ENCODE assay signal across 31 mouse cellular contexts in the genomic region with DNA sequence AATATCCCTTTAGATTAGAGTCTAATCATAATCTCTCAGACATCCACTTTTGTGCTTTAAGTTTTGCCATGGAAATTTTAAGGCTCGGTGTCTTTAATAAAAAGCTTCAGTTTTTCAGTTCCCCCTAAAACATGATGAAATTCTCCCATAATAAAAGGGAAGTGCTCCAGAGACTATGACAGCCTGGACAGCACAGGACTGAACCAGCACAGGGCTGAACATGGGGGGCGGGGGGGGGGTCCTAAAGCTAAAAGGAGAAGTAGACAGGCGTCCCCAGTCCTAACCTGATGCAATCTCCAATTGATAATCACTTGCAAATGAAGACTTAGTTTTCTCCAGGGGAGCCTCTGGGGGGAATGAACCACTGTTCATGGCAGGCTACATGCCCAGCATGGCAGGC. TPM values are rescaled to one million over a fixed set of nuclear protein-coding genes. Genes with fewer than 3 reads are reported as not detected.
DNase-seq lines count a peak whose midpoint lies in the region; ATAC-seq and TF ChIP-seq lines count a peak whose summit lies in the region.
"Had no signal": no experiment of that assay in that cellular context is flagged by ENCODE, and none has a peak within 500 bp of the region (broad histone marks: within the 10 kb centered on the region; RNA-seq: fewer than 3 reads in every experiment).

No protein-coding gene starts in this region.

- TF ChIP-seq CTCF in bone marrow macrophage, adult 2 months (IDR thresholded peaks at IDR 0.05; ENCODE audit: low read depth, low read length): no peak

- H3K27me3 ChIP-seq in heart, embryonic 10.5 days (ENCODE audit: insufficient read depth, poor library complexity, severe bottlenecking): no peaks in the 10 kb centered on the region
- H3K27me3 ChIP-seq in hindbrain, embryonic 13.5 days: no peaks in the 10 kb centered on the region
- H3K27me3 ChIP-seq: forebrain, embryonic 13.5 days; kidney, embryonic 15.5 days; limb, embryonic 15.5 days; midbrain, embryonic 13.5 days had no signal

- no peak for DNase-seq in heart, embryonic 10.5 days (ENCODE audit: low spot score)
- DNase-seq in heart, adult 11 months: no peak
- DNase-seq in A20 (ENCODE audit: low read depth, low spot score): peak; percentile 45
- no peak for DNase-seq in left cerebral cortex, adult 8-10 months (ENCODE audit: low spot score in 2 of 2)
- no peak for DNase-seq in lung, postnatal 36 days
- DNase-seq: adrenal gland, postnatal 25 days; cerebellum, adult 8-10 months; cerebellum, postnatal 25 days; gastrocnemius, postnatal 25 days; kidney, adult 18-20 months; kidney, postnatal 36 days; lung, embryonic 14.5 days; lung, postnatal 14 days; retina, postnatal 1 day; right cerebral cortex, postnatal 14 days; thymus, adult 18-20 months; thymus, postnatal 36 days had no signal

- WGBS in heart, embryonic 10.5 days: 81% methylated on average over 3 of the region's 3 CpGs
- 92% methylated on average over 3 of the region's 3 CpGs for WGBS in hindbrain, embryonic 13.5 days

- TF ChIP-seq POLR2A in bone marrow macrophage, adult 2 months (IDR thresholded peaks at IDR 0.05; ENCODE audit: borderline replicate concordance, low read depth, low read length): no peak

- H3K9ac ChIP-seq in hindbrain, embryonic 13.5 days: no peak overlapping the region
- H3K9ac ChIP-seq: forebrain, embryonic 13.5 days; kidney, embryonic 15.5 days; limb, embryonic 15.5 days; liver, embryonic 14.5 days; lung, embryonic 14.5 days; midbrain, embryonic 13.5 days had no signal

- peak; percentile 73 for ATAC-seq in megakaryocyte, adult 5-6 weeks (ENCODE audit: poor library complexity, severe bottlenecking)
- ATAC-seq in hindbrain, embryonic 13.5 days (ENCODE audit: low FRiP score): no peak
- ATAC-seq: CD4-positive, CD25-positive, alpha-beta regulatory T cell, adult 4 months; forebrain, embryonic 13.5 days; hindbrain, embryonic 16.5 days; midbrain, embryonic 13.5 days had no signal

- H3K36me3 ChIP-seq in heart, embryonic 10.5 days: no peaks in the 10 kb centered on the region; the same call in 1 of the 2 replicates
- no peaks in the 10 kb centered on the region for H3K36me3 ChIP-seq in hindbrain, embryonic 13.5 days
- H3K36me3 ChIP-seq: hindbrain, embryonic 10.5 days; kidney, embryonic 15.5 days; limb, embryonic 10.5 days; limb, embryonic 15.5 days; midbrain, embryonic 13.5 days had no signal

- peak overlapping the region; percentile 33; the same call in 1 of the 2 replicates for H3K27ac ChIP-seq in heart, embryonic 10.5 days
- peak overlapping the region; percentile 80 for H3K27ac ChIP-seq in bone marrow macrophage, adult 2 months (ENCODE audit: insufficient read depth, low read depth, low read length)
- no peak overlapping the region for H3K27ac ChIP-seq in hindbrain, embryonic 13.5 days
- H3K27ac ChIP-seq: forebrain, embryonic 13.5 days; hindbrain, embryonic 10.5 days; kidney, embryonic 15.5 days; layer of hippocampus, adult 2 months; limb, embryonic 10.5 days; limb, embryonic 15.5 days; liver, embryonic 14.5 days; midbrain, embryonic 13.5 days; stomach, postnatal 0 days had no signal

- H3K4me2 ChIP-seq in hindbrain, embryonic 13.5 days: no peak overlapping the region
- H3K4me2 ChIP-seq: forebrain, embryonic 13.5 days; kidney, embryonic 15.5 days; limb, embryonic 15.5 days; lung, embryonic 14.5 days; midbrain, embryonic 13.5 days had no signal

- H3K9me3 ChIP-seq in heart, embryonic 10.5 days: no peaks in the 10 kb centered on the region
- no peaks in the 10 kb centered on the region for H3K9me3 ChIP-seq in hindbrain, embryonic 13.5 days
- H3K9me3 ChIP-seq: forebrain, embryonic 13.5 days; hindbrain, embryonic 10.5 days; kidney, embryonic 15.5 days; limb, embryonic 10.5 days; limb, embryonic 15.5 days; midbrain, embryonic 13.5 days had no signal

- H3K4me3 ChIP-seq in heart, embryonic 10.5 days: no peak overlapping the region
- peak overlapping the region; percentile 6; the same call in 1 of the 2 replicates for H3K4me3 ChIP-seq in bone marrow macrophage, adult 2 months (ENCODE audit: insufficient read depth, low read length)
- H3K4me3 ChIP-seq in hindbrain, embryonic 13.5 days: no peak overlapping the region
- H3K4me3 ChIP-seq: forebrain, embryonic 13.5 days; hindbrain, embryonic 10.5 days; kidney, embryonic 15.5 days; layer of hippocampus, adult 2 months; limb, embryonic 10.5 days; limb, embryonic 15.5 days; midbrain, embryonic 13.5 days had no signal

- H3K4me1 ChIP-seq in heart, embryonic 10.5 days: peaks cover 73% of the 10 kb centered on the region
- H3K4me1 ChIP-seq in bone marrow macrophage, adult 2 months (ENCODE audit: control insufficient read depth, insufficient read depth, low read length): peaks cover 42% of the 10 kb centered on the region
- H3K4me1 ChIP-seq in hindbrain, embryonic 13.5 days (replicated peaks): peaks cover 16% of the 10 kb centered on the region

RNA-seq across cellular contexts. Expression of gene Lrrfip1, which starts 36.0 kb away (rescaled TPM):
- polyA plus RNA-seq in heart, embryonic 10.5 days (2016; fragmentation: Nextera tagmentation; extraction: Ambion mirVana): 91.6 and 129 TPM in 2 replicates
- 98.5 and 98.7 TPM in 2 replicates for polyA plus RNA-seq in bone marrow macrophage, adult 2 months (2012; ENCODE audit: insufficient read depth, insufficient read length, missing spikeins)
- total RNA-seq in megakaryocyte, adult 5-6 weeks (2015): 123 and 128 TPM in 2 replicates
- 228 and 254 TPM in 2 replicates for total RNA-seq in megakaryocyte, adult 5-6 weeks (2017)
- 35.5 and 39.1 TPM in 2 replicates for polyA plus RNA-seq in hindbrain, embryonic 13.5 days (2015; fragmentation: Nextera tagmentation; extraction: Ambion mirVana)
- total RNA-seq in left cerebral cortex, adult 8-10 months (2022): 10 to 100 TPM; 56.4 to 65.5 (median 60.6) TPM
